Mouse (Mus musculus) left cerebral cortex, postnatal 25 days (tissue): ENCODE measurements around the gene Slc26a3. TPM values are rescaled to one million over a fixed set of nuclear protein-coding genes. Genes with fewer than 3 reads are reported as not detected.
A peak's percentile ranks its signal among the peaks of the same experiment; 100 is the strongest.

Experiments used
- DNase-seq, 2 experiments: peaks; one replicate each; pipeline ENCODE4 v3.0.0; 2022; ENCODE audit warnings: low spot score in 2 of 2, mixed read lengths in 1 of 2
- intact Hi-C: fragments of 180-260 bp; cut with DNase I; formaldehyde crosslinking; loops from one replicate; pipeline ENCODE4 v1.15.1; 2025
- total RNA-seq, 2 experiments: library from RNA; stranded (reverse); gene quantifications; 2 replicates each; pipeline ENCODE4 v1.2.3; 2021

Gene Slc26a3
- total RNA-seq, 2 experiments from 2014 or later = 0.16 to 0.32 TPM

DNA sequence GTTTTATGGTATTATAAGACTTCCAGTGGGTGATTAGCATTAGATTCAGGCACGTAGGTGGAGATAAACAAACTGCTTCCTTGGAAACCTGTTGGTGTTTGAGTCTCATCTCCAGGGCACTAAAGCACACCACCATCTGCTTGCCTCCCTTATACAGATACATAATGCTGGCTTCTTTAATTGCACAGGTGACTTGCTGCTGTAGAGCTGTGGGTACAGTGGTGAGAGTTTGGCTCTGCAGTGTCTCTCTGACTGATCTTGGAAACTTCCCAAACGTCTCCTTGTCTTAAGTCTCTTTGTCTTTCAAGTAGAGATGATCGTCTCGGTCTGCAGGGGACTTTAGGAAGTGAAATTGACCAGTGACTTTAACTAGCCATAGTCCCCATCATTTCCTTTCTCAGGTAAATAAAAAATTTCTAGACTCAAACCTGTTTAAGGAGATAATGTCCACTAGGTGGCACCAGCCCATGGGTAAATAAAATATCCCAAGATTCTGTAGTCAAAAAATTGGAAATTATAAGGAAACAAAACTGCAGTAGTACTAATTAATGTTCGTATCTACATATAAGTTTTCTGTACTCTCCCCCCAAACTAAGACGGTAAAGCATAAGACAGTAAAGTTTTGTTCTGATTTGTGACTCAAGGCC lies 117.2 kb downstream of the Slc26a3 start:
- intact Hi-C loops = loop anchor here (5.0 kb wide), 2 partner anchors 204 to 419 kb away; partner anchors contain the start of gene Gpr22
- peak; percentile 48 to 52 for DNase-seq

DNA sequence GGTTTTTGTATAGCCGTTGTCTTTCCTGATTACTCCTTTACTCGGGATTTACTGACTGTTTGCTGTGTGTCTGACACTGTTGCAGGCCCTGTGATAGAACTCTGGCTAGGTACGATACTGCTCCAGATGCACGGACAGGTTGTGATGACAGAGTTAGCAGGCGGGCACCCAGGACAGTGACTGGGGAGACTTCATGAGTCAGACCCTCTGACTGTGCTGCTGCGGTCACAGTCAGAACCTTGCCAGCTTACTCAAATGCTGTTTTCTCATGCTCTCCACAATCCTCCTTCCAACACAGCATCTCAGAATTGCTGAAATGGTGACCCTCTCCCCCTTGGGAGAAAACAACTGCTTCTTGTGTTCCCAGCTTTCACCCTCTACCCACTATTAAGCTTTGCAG lies 117.8 kb downstream of the Slc26a3 start:
- no peak for DNase-seq
- intact Hi-C loops = loop anchor here (5.0 kb wide), 2 partner anchors 204 to 419 kb away; partner anchors contain the start of gene Gpr22

DNA sequence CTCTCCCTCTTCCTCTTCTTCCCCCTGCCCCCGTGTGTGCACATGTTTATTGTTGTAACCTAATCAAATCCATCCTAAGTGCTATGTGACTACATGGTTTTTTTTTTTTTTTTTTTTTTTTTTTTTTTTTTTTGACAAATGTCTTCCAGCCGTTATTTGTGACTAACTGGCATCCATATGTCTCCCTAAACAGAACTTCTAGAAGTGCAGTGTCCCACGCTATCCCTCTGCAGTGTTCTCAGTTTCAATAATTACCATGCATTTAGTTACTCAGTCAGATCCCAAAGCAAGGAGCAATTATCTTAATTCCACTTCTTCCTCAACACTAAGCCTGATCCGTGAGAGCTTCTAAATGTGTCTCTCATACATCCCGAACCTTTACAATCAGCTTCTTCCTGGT lies 120.5 kb downstream of the Slc26a3 start:
- DNase-seq = peak in 1 of 2 experiments; percentile 55
- intact Hi-C loops = no loop called here

DNA sequence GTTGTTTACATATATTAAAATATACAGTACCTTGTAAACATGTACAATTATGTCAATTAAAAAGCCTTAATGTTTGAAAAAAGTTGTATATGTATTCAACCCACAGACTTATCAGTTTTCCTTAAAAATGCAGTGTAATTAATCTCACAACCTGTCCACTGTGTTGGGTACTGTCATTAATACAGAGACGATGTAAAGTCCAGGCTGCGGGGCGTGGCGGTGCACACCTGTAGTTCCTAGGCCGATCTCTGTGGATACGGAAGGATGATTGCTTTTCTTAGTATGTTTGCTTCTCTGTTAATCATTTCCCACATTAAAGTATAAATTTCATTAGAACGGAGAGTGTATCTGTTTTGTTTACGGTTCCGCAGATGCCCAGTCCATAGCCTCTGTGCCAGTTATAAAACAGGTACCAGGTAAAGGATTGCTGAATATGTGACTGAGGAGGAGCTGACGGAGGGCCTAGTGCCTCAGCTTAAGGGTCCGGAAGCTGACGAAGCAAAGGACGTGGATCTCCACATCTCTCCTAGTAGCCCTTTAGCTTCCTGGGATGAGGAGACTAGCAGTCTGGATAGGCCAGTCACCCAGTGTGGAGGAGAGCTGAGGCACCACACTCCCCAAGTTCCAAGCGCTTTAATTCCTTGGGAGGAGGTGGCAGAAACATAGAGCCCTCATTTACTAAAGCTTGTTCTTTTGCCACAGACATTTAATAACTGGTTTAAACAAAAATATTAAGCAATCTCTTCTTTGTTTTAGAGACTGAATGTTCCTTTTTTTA lies 122.2 kb downstream of the Slc26a3 start:
- intact Hi-C loops = no loop called here
- DNase-seq = no peak

DNA sequence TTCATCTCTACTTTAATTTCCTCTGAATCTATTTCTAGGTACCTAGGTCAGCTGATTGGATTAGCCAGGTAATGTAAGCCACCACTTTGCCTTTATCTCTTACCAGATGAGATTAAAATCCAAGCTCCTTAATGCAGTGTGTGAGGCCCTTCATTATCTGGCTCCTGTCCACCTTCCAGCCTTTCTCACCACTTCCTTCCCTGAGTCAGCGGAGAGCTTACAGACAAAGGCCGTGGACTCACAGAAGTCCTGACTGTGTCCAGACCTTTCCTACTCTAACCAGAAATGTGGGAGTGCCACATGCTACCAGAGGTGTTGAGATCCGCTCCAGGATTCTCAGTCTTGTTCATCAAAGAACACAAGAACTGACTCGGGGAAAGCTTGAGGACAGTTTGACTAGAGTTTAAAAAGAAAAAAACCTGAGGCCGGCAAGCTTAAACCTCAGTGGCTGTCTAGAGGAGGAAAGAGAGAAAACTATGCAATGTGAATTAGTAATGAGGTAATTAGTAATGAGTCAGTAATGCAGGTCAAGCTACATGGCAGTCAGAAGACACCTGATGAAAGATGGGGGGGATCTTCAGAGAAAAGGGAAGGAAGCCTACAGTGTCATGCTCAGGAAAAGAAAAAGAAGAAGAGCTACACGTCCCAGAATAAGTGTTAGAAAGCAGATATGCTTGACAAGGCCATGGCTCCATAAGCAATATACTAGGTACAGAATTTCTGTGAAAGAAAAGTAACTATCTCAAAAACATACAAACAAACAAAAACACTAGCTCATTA lies 123.2 kb downstream of the Slc26a3 start:
- DNase-seq = no peak
- intact Hi-C loops = no loop called here

DNA sequence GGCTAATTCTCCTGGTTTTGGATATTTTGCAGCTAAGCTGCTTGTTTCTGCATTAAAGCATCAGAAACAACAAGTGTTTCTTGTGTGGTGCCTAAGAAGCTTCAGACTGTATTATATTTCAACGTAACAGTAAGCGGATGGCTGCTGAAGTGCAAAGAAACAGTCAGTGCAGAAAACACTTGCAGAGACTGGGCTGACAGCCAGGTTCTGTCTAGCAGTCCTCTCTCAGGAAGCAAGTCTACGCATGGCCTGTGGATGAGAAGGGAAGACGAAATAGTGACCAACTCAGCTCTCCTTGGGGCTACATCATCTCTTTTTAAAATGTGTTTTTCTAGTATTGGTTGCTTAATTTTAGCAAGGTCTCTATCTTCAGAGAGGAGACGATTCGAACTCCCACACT lies 129.4 kb downstream of the Slc26a3 start:
- peak in 1 of 2 experiments; percentile 60 for DNase-seq
- intact Hi-C loops = no loop called here

DNA sequence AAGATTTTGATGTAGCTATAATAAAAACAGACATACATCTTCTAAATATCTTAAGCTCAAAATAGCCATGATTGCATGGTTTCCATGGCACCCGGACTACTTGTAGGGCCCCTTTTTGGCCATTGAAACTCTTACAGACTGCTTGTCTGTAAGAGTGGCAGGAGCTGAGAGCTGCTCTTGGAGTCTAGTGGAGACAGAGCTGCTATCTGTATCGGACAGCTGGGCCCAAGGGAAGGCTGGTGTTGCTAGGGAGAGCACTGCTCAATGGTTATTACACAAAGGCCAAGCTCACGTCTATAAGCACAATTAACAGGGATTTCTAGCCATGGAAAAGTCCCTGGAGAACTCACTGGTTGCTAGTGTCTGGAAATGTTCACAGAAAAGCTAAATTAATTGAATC lies 130.7 kb downstream of the Slc26a3 start:
- DNase-seq = peak in 1 of 2 experiments; percentile 52

More for the DNA sequence above, 130.7 kb downstream of the Slc26a3 start:
- intact Hi-C loops = no loop called here

Other genes with a start within 250 kb of the Slc26a3 start
- not detected for gene Gm6993, start 150.1 kb upstream of the Slc26a3 start, total RNA-seq
- gene Lamb1, start 125.6 kb upstream of the Slc26a3 start, total RNA-seq = 10 to 100 TPM; 17.4 to 18.8 TPM
- gene Dld, start 39.4 kb upstream of the Slc26a3 start, total RNA-seq = 100 to 1,000 TPM; 103 to 111 TPM
- 10 to 100 TPM; 23.3 to 24.5 TPM for gene Cbll1, start 108.7 kb downstream of the Slc26a3 start, total RNA-seq
- gene Slc26a4, start 169.1 kb downstream of the Slc26a3 start, total RNA-seq = 1 to 10 TPM; 2.1 to 2.5 TPM
- gene Bcap29, start 243.8 kb downstream of the Slc26a3 start, total RNA-seq = 10 to 100 TPM; 34.8 to 37.2 TPM